Mouse (Mus musculus) liver, postnatal 0 days (tissue): Measurements from ENCODE around the gene Adgrf5.

Experiments used
- CTCF ChIP-seq: sonication (generic); IDR thresholded peaks from 2 replicates; pipeline ENCODE4 v1.5.1; 2016; ENCODE audit warnings: antibody characterized with exemption, low read depth
- EP300 ChIP-seq: IDR thresholded peaks from 2 replicates; pipeline ENCODE4 v1.6.1; 2016; ENCODE audit warnings: antibody characterized with exemption, low read depth, mild to moderate bottlenecking

DNA sequence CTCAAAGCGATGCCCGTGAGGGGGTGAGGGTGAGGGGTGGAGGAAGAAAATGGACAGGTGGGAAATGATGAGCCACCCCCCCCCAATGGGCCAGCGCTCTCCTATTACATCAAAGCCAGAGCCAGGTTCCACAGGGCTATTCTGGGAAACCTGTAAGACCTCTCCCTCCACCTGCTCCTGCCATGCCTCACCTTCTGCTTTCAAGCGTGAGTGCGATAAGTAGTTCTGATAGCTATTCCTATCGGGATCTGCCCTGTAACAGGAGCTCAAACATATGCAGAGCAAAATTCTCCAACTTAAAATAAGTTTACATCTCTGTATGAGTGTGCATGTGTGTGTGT is 144.3 kb downstream of the Adgrf5 start:
- no peak for TF ChIP-seq CTCF
- no peak for TF ChIP-seq EP300
